Mouse (Mus musculus) layer of hippocampus, adult 6 months (tissue): Measurements from ENCODE around the gene Vmn2r21. TPM values are rescaled to one million over a fixed set of nuclear protein-coding genes. Genes with fewer than 3 reads are reported as not detected.

Experiments
- long read RNA-seq, 2 experiments: library from polyadenylated mRNA; unstranded; transcript quantifications; one replicate each; pipeline ENCODE4 v2.0.0; 2019 to 2020
- polyA plus RNA-seq: library from polyadenylated mRNA; unstranded; fragments of <200 nt; fragmentation: Nextera tagmentation; gene quantifications from 2 replicates; pipeline ENCODE4 v1.2.3, GENCODE M21; 2021

Vmn2r21 gene
- polyA plus RNA-seq, result not detected in 2 replicates
- long read RNA-seq, experiment 1, result 0 reads
- long read RNA-seq, experiment 2, result 0 reads

GRCm38 (mm10) chr6:123533306-123533705 lies at the start of gene Vmn2r21:
Vmn2r21 (minus strand) TSS chr6:123533406.

Other genes starting within 250 kb of the Vmn2r21 start
- not detected in 2 replicates for gene Clec4e, start 243.5 kb downstream of the Vmn2r21 start, polyA plus RNA-seq
- gene Vmn2r19, start 225.1 kb downstream of the Vmn2r21 start, polyA plus RNA-seq, result not detected in 2 replicates
- not detected in 2 replicates for gene Vmn2r20, start 115.3 kb downstream of the Vmn2r21 start, polyA plus RNA-seq
- not detected in 2 replicates for gene Vmn2r22, start 117.3 kb upstream of the Vmn2r21 start, polyA plus RNA-seq
- not detected in 2 replicates for gene Vmn2r23, start 169.3 kb upstream of the Vmn2r21 start, polyA plus RNA-seq
- gene Vmn2r24, start 245.5 kb upstream of the Vmn2r21 start, polyA plus RNA-seq, result not detected in 2 replicates